Comparison of ENCODE assay signal across 23 mouse cellular contexts in genomic region chr10:94211725-94212124, GRCm38 (mm10). TPM values are rescaled to one million over a fixed set of nuclear protein-coding genes. Genes with fewer than 3 reads are reported as not detected.
DNase-seq lines count a peak whose midpoint lies in the region; ATAC-seq and TF ChIP-seq lines count a peak whose summit lies in the region.
"Had no signal": no experiment of that assay in that cellular context is flagged by ENCODE, and none has a peak within 500 bp of the region (broad histone marks: within the 10 kb centered on the region; RNA-seq: fewer than 3 reads in every experiment).

No protein-coding gene starts in this region.

- no peaks in the 10 kb centered on the region for H3K27me3 ChIP-seq in embryonic facial prominence, embryonic 14.5 days (replicated peaks; ENCODE audit: control insufficient read depth, insufficient read depth, low read length)
- H3K27me3 ChIP-seq in embryonic facial prominence, embryonic 10.5 days (replicated peaks; ENCODE audit: low read depth, poor library complexity, severe bottlenecking): no peaks in the 10 kb centered on the region
- no peaks in the 10 kb centered on the region for H3K27me3 ChIP-seq in kidney, embryonic 16.5 days (ENCODE audit: insufficient read depth, low read length)
- H3K27me3 ChIP-seq in heart, adult 2 months (ENCODE audit: control insufficient read depth, insufficient read depth, low read length): no peaks in the 10 kb centered on the region
- H3K27me3 ChIP-seq: CH12.LX; heart, embryonic 15.5 days; limb, embryonic 13.5 days; liver, embryonic 12.5 days; Patski had no signal

- H3K36me3 ChIP-seq in embryonic facial prominence, embryonic 14.5 days (ENCODE audit: control insufficient read depth, insufficient read depth, low read length): peaks cover 38% of the 10 kb centered on the region
- peaks cover 78% of the 10 kb centered on the region for H3K36me3 ChIP-seq in embryonic facial prominence, embryonic 10.5 days (replicated peaks)
- H3K36me3 ChIP-seq in kidney, embryonic 16.5 days (ENCODE audit: insufficient read depth, low read length): peaks cover 37% of the 10 kb centered on the region
- H3K36me3 ChIP-seq in heart, adult 2 months (ENCODE audit: control insufficient read depth, insufficient read depth, low read length): no peaks in the 10 kb centered on the region; the same call in 1 of the 2 replicates

- H3K79me2 ChIP-seq in heart, adult 2 months (replicated peaks; ENCODE audit: control insufficient read depth, insufficient read depth, low read length): no peaks in the 10 kb centered on the region

- H3K4me3 ChIP-seq in embryonic facial prominence, embryonic 14.5 days (ENCODE audit: low read depth, low read length): no peak overlapping the region
- H3K4me3 ChIP-seq in embryonic facial prominence, embryonic 10.5 days: no peak overlapping the region
- H3K4me3 ChIP-seq in kidney, embryonic 16.5 days (ENCODE audit: low read length): no peak overlapping the region
- no peak overlapping the region for H3K4me3 ChIP-seq in heart, adult 2 months
- H3K4me3 ChIP-seq: heart, embryonic 15.5 days; limb, embryonic 13.5 days; liver, embryonic 12.5 days; myocyte had no signal

- no peak for TF ChIP-seq CTCF in heart, adult 2 months (IDR thresholded peaks at IDR 0.05)

- H3K9ac ChIP-seq in embryonic facial prominence, embryonic 14.5 days (ENCODE audit: low read depth, low read length): no peak overlapping the region
- no peak overlapping the region for H3K9ac ChIP-seq in kidney, embryonic 16.5 days (replicated peaks; ENCODE audit: low read length)
- no peak overlapping the region for H3K9ac ChIP-seq in heart, adult 2 months (ENCODE audit: low read depth, low read length)
- H3K9ac ChIP-seq: heart, embryonic 15.5 days; limb, embryonic 13.5 days; liver, embryonic 12.5 days had no signal

- no peak for ATAC-seq in embryonic facial prominence, embryonic 14.5 days (ENCODE audit: low read depth)
- ATAC-seq in kidney, embryonic 16.5 days (ENCODE audit: low FRiP score, low TSS enrichment): no peak
- peak; percentile 59 for ATAC-seq in common myeloid progenitor, adult 5-6 weeks (replicated peaks; ENCODE audit: low read depth, poor library complexity, severe bottlenecking)
- ATAC-seq: liver, embryonic 12.5 days; Patski had no signal

- no peak for TF ChIP-seq POLR2A in heart, adult 2 months (IDR thresholded peaks at IDR 0.05; ENCODE audit: insufficient read depth, low read depth, low read length)

- H3K4me1 ChIP-seq in embryonic facial prominence, embryonic 14.5 days (ENCODE audit: control insufficient read depth, insufficient read depth, low read length): no peaks in the 10 kb centered on the region
- no peaks in the 10 kb centered on the region for H3K4me1 ChIP-seq in embryonic facial prominence, embryonic 10.5 days
- no peaks in the 10 kb centered on the region for H3K4me1 ChIP-seq in kidney, embryonic 16.5 days (ENCODE audit: insufficient read depth, low read length)
- no peaks in the 10 kb centered on the region for H3K4me1 ChIP-seq in heart, adult 2 months (ENCODE audit: control insufficient read depth, insufficient read depth, low read length)
- H3K4me1 ChIP-seq: limb, embryonic 13.5 days; liver, embryonic 12.5 days had no signal

- H3K27ac ChIP-seq in embryonic facial prominence, embryonic 14.5 days (replicated peaks; ENCODE audit: low read depth, low read length): no peak overlapping the region
- H3K27ac ChIP-seq in embryonic facial prominence, embryonic 10.5 days (replicated peaks): no peak overlapping the region
- H3K27ac ChIP-seq in kidney, embryonic 16.5 days (ENCODE audit: low read length): no peak overlapping the region
- H3K27ac ChIP-seq in heart, adult 2 months: no peak overlapping the region
- H3K27ac ChIP-seq: heart, embryonic 15.5 days; limb, embryonic 13.5 days; liver, embryonic 12.5 days had no signal

- peak; percentile 30 for DNase-seq in embryonic facial prominence, embryonic 14.5 days (ENCODE audit: low spot score)
- no peak for DNase-seq in embryonic facial prominence, embryonic 10.5 days (ENCODE audit: low spot score)
- DNase-seq in kidney, postnatal 10 days: peak; percentile 30
- DNase-seq in 416B (ENCODE audit: low read depth): peak; percentile 32
- no peak for DNase-seq in gastrocnemius, postnatal 25 days
- no peak for DNase-seq in heart, adult 2 months
- DNase-seq: adrenal gland, adult 2 months; cerebellum, adult 18-20 months; cerebellum, postnatal 36 days; gastrocnemius, postnatal 14 days; heart, postnatal 36 days; lung, adult 2 months; thymus, adult 18-20 months; thymus, postnatal 36 days had no signal

- 51% methylated on average over 2 of the region's 2 CpGs for WGBS in embryonic facial prominence, embryonic 14.5 days
- WGBS in embryonic facial prominence, embryonic 10.5 days: 70% methylated on average over 2 of the region's 2 CpGs
- WGBS in kidney, embryonic 16.5 days: 33% methylated on average over 2 of the region's 2 CpGs
- 71% methylated on average over 2 of the region's 2 CpGs for WGBS in heart, adult 2 months

- TF ChIP-seq EP300 in heart, adult 2 months (IDR thresholded peaks at IDR 0.05; ENCODE audit: insufficient read depth, low read depth, low read length): no peak

- intact Hi-C loops in heart, adult 2 months (cut with DNase I): no loop called here

- H3K9me3 ChIP-seq in embryonic facial prominence, embryonic 14.5 days (ENCODE audit: control insufficient read depth, low read length): no peaks in the 10 kb centered on the region
- no peaks in the 10 kb centered on the region for H3K9me3 ChIP-seq in embryonic facial prominence, embryonic 10.5 days
- no peaks in the 10 kb centered on the region for H3K9me3 ChIP-seq in kidney, embryonic 16.5 days (ENCODE audit: low read length)
- H3K9me3 ChIP-seq: G1E; heart, embryonic 15.5 days; limb, embryonic 13.5 days; liver, embryonic 12.5 days had no signal

- no peak overlapping the region for H3K4me2 ChIP-seq in embryonic facial prominence, embryonic 14.5 days (ENCODE audit: low read depth, low read length)
- H3K4me2 ChIP-seq in kidney, embryonic 16.5 days (replicated peaks; ENCODE audit: low read depth, low read length): no peak overlapping the region
- H3K4me2 ChIP-seq: heart, embryonic 15.5 days; limb, embryonic 13.5 days; liver, embryonic 12.5 days had no signal

RNA-seq across cellular contexts. Expression of gene Ndufa12, which starts 13.2 kb away (rescaled TPM):
- 357 and 366 TPM in 2 replicates for polyA plus RNA-seq in embryonic facial prominence, embryonic 14.5 days (2014; fragmentation: Nextera tagmentation; extraction: Ambion mirVana)
- polyA plus RNA-seq in embryonic facial prominence, embryonic 10.5 days (2016; fragmentation: Nextera tagmentation; extraction: Ambion mirVana): 539 and 546 TPM in 2 replicates
- polyA plus RNA-seq in kidney, embryonic 16.5 days (2015; fragmentation: Nextera tagmentation; extraction: Ambion mirVana): 389 and 424 TPM in 2 replicates
- 335 and 403 TPM in 2 replicates for total RNA-seq in common myeloid progenitor, adult 5-6 weeks (2017)
- 100 to 1,000 TPM; 580 to 612 TPM for total RNA-seq in gastrocnemius, postnatal 25 days (2021)
- total RNA-seq in heart, adult 2 months (2021): 100 to 1,000 TPM; 804 to 870 TPM
- 434 and 515 TPM in 2 replicates for polyA plus RNA-seq in heart, adult 2 months (2012; rRNA removed)

Comparison
In these comparisons a context has a peak if more than half of its experiments do, and no peak if none do; other contexts are left out.
1. DNase-seq: peak in embryonic facial prominence, embryonic 14.5 days (single experiment), kidney, postnatal 10 days (single experiment) and 416B (single experiment); none in embryonic facial prominence, embryonic 10.5 days (single experiment), gastrocnemius, postnatal 25 days (single experiment) and heart, adult 2 months (0 of 2).